Mouse (Mus musculus) kidney, embryonic 16.5 days (tissue): ENCODE measurements around the gene Mdfic. TPM values are rescaled to one million over a fixed set of nuclear protein-coding genes. Genes with fewer than 3 reads are reported as not detected.

Experiments used
- ATAC-seq: fragments of 200-750 bp; cut with Nextera tagmentation; 2 replicates; pipeline ENCODE4 v1.8.0; 2017; ENCODE audit warnings: moderate TSS enrichment; ENCODE audit not compliant: low FRiP score, low TSS enrichment
- H3K27ac ChIP-seq: fragments of 300-500 bp; sonication (generic); 2 replicates; pipeline ENCODE4 v1.5.1; 2014; ENCODE audit warnings: low read length
- H3K27me3 ChIP-seq: fragments of 300-500 bp; sonication (generic); 2 replicates; pipeline ENCODE4 v1.6.1; 2014; ENCODE audit warnings: low read length, control low read depth, mixed read lengths; ENCODE audit not compliant: insufficient read depth
- H3K36me3 ChIP-seq: fragments of 300-500 bp; sonication (generic); 2 replicates; pipeline ENCODE4 v1.6.1; 2014; ENCODE audit warnings: low read length, control low read depth, mixed read lengths; ENCODE audit not compliant: insufficient read depth
- H3K4me1 ChIP-seq: fragments of 300-500 bp; sonication (generic); 2 replicates; pipeline ENCODE4 v1.6.1; 2014; ENCODE audit warnings: low read length, control low read depth, mixed read lengths; ENCODE audit not compliant: insufficient read depth
- H3K4me2 ChIP-seq: fragments of 300-500 bp; sonication (generic); replicated peaks from 2 replicates; pipeline ENCODE4 v1.6.1; 2014; ENCODE audit warnings: low read depth, low read length
- H3K4me3 ChIP-seq: fragments of 300-500 bp; sonication (generic); 2 replicates; pipeline ENCODE4 v1.5.1; 2014; ENCODE audit warnings: mild to moderate bottlenecking, low read length
- H3K9ac ChIP-seq: fragments of 300-500 bp; sonication (generic); replicated peaks from 2 replicates; pipeline ENCODE4 v1.6.1; 2014; ENCODE audit warnings: low read length
- H3K9me3 ChIP-seq: fragments of 300-500 bp; sonication (generic); 2 replicates; pipeline ENCODE4 v1.6.1; 2016; ENCODE audit warnings: low read length, control low read depth
- WGBS: fragments of 180-500 bp; shearing (Covaris S2); extraction: QIAGEN DNeasy Blood & Tissue Kit; methylation state at CpG from one replicate; pipeline ENCODE4 v1.1.7; 2014; 5-methylcytosine and 5-hydroxymethylcytosine counted together
- polyA plus RNA-seq: library from polyadenylated mRNA; unstranded; fragments of >200 nt; fragmentation: Nextera tagmentation; extraction: Ambion mirVana; gene quantifications from 2 replicates; pipeline ENCODE4 v1.2.1, GENCODE M21; 2015

The Mdfic gene
- polyA plus RNA-seq, 1 experiment from 2014 or later = 5.7 TPM

DNA sequence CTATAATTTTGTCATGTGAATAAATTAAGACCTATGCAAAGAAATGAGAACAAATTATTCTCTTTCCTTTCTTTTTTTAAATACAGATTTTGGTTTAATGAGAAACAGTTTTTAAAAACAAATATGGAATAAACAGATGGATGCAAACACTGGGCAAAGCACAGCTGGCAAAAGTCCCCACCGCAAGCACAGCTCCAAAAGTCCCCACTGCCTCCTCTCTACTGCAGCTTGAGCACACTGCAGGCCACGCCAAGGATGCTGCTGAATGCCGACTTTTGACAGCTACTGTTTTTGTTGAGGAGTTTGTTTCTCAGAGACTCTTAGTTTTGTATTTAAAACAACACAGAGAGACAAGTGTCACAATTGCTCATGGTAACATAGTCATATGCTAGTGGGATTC lies 104.8 kb downstream of the Mdfic start:
- H3K9ac ChIP-seq = no peak overlapping the region

DNA sequence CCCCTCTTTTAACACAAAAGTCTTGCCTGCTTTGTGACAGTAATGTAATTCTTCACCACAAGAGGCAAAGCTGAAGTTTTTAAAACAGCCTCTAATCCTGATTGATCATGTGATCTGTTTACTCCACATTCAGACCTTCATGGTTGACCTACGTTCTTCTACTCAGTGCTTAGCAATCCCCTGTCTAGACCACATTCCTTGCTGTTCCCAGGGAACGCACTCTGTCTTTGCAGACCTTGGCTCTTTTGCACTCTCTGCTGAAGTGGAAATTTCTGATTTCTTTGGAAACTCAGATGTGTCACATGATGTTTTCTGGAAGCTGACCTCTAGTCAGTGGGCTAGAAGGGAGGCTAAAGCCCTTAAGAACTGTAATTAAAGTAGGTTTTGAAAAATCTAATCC lies 109.4 kb downstream of the Mdfic start:
- no peak overlapping the region for H3K4me3 ChIP-seq
- WGBS = 61% methylated on average over 2 of the region's 2 CpGs
- no peaks in the 10 kb centered on the region for H3K9me3 ChIP-seq
- no peak overlapping the region for H3K4me2 ChIP-seq
- H3K4me1 ChIP-seq = no peaks in the 10 kb centered on the region
- H3K27ac ChIP-seq = no peak overlapping the region
- H3K27me3 ChIP-seq = no peaks in the 10 kb centered on the region
- no peak for ATAC-seq
- H3K36me3 ChIP-seq = no peaks in the 10 kb centered on the region
- H3K9ac ChIP-seq = no peak overlapping the region

More for the DNA sequence above, 104.8 kb downstream of the Mdfic start:
- ATAC-seq = no peak
- Histone ChIP-seq H3K27ac (no peak overlapping the region), H3K4me3 (no peak overlapping the region), H3K4me1 (no peaks in the 10 kb centered on the region), H3K27me3 (no peaks in the 10 kb centered on the region), H3K9me3 (no peaks in the 10 kb centered on the region), H3K36me3 (no peaks in the 10 kb centered on the region), H3K4me2 (no peak overlapping the region)
- 81% methylated on average over 3 of the region's 3 CpGs for WGBS

GRCm38 (mm10) chr6:15830651-15831050 lies 110.2 kb downstream of the Mdfic start:
- H3K9ac ChIP-seq = no peak overlapping the region
- no peak overlapping the region for H3K4me2 ChIP-seq
- no peaks in the 10 kb centered on the region for H3K36me3 ChIP-seq
- WGBS = 96% methylated on average over 1 of the region's 1 CpGs
- H3K27ac ChIP-seq = no peak overlapping the region
- no peaks in the 10 kb centered on the region for H3K27me3 ChIP-seq
- ATAC-seq = no peak
- H3K4me1 ChIP-seq = no peaks in the 10 kb centered on the region
- H3K4me3 ChIP-seq = no peak overlapping the region
- H3K9me3 ChIP-seq = no peaks in the 10 kb centered on the region

- no peak overlapping the region for H3K27ac ChIP-seq
- H3K36me3 ChIP-seq = no peaks in the 10 kb centered on the region
- H3K27me3 ChIP-seq = no peaks in the 10 kb centered on the region
- no peak for ATAC-seq
- no peak overlapping the region for H3K4me3 ChIP-seq
- 0 out of 2 replicates have a peak, but pooled peaks cover 3% of the 10 kb centered on the region for H3K9me3 ChIP-seq
- H3K4me2 ChIP-seq = no peak overlapping the region
- H3K4me1 ChIP-seq = no peaks in the 10 kb centered on the region
- 78% methylated on average over 3 of the region's 3 CpGs for WGBS
- H3K9ac ChIP-seq = no peak overlapping the region
Observed at GRCm38 (mm10) chr6:15837695-15838094, 117.2 kb downstream of the Mdfic start.

- Histone ChIP-seq H3K27ac (no peak overlapping the region), H3K9me3 (0 out of 2 replicates have a peak, but pooled peaks cover 3% of the 10 kb centered on the region), H3K4me3 (no peak overlapping the region), H3K36me3 (no peaks in the 10 kb centered on the region), H3K27me3 (no peaks in the 10 kb centered on the region), H3K9ac (no peak overlapping the region), H3K4me1 (no peaks in the 10 kb centered on the region), H3K4me2 (no peak overlapping the region)
- ATAC-seq = no peak
- WGBS = 62% methylated on average over 3 of the region's 3 CpGs
Observed at GRCm38 (mm10) chr6:15839831-15840230, 119.4 kb downstream of the Mdfic start.

GRCm38 (mm10) chr6:15840429-15840828 lies 120.0 kb downstream of the Mdfic start:
- no peak overlapping the region for H3K4me2 ChIP-seq
- H3K36me3 ChIP-seq = no peaks in the 10 kb centered on the region
- 0 out of 2 replicates have a peak, but pooled peaks cover 3% of the 10 kb centered on the region for H3K9me3 ChIP-seq
- no peaks in the 10 kb centered on the region for H3K4me1 ChIP-seq
- no peaks in the 10 kb centered on the region for H3K27me3 ChIP-seq
- H3K9ac ChIP-seq = no peak overlapping the region
- WGBS = 91% methylated on average over 2 of the region's 2 CpGs
- H3K4me3 ChIP-seq = no peak overlapping the region
- no peak overlapping the region for H3K27ac ChIP-seq
- no peak for ATAC-seq

DNA sequence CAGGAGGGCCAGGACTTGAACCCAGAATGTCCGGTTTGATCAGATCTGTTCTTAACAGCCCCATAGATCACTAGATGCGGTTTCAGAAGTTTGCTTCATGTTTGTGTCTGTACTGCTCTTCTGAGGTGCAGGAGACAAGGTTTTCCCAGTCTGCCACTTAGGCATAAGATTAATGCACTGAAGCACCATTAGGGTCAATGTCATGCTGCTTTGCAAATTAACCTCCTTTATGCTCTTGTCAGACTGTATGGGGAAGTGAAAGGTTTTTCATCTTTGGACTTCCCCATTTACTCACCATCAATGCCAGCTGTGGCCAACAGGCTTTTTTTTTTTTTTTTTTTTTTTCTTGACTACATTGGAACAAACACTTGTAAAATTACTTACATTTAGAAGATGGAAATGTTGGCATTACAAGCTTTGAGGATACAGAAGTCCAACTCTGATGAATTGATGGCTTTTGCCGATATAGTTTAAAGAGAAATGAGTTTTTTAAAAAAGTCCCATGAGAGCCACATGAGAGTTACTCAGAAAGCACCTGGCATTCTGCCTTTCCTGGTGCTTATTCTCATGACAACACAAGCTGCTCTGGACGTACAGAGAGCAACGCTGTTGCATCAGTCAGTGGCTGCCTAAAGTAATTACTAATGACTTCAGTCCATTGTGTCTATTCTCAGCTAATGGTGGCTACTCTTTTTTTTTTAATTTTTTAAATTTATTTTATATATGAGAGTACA lies 121.2 kb downstream of the Mdfic start:
- no peak overlapping the region for H3K4me2 ChIP-seq
- no peaks in the 10 kb centered on the region for H3K27me3 ChIP-seq
- 0 out of 2 replicates have a peak, but pooled peaks cover 3% of the 10 kb centered on the region for H3K9me3 ChIP-seq
- H3K4me1 ChIP-seq = no peaks in the 10 kb centered on the region
- no peaks in the 10 kb centered on the region for H3K36me3 ChIP-seq
- 77% methylated on average over 5 of the region's 5 CpGs for WGBS
- no peak overlapping the region for H3K4me3 ChIP-seq
- no peak for ATAC-seq
- H3K9ac ChIP-seq = no peak overlapping the region
- H3K27ac ChIP-seq = no peak overlapping the region

- no peak overlapping the region for H3K9ac ChIP-seq
- H3K36me3 ChIP-seq = no peaks in the 10 kb centered on the region
- H3K4me1 ChIP-seq = no peaks in the 10 kb centered on the region
- no peak for ATAC-seq
- whole genome bisulfite sequencing = 82% methylated on average over 3 of the region's 3 CpGs
- no peak overlapping the region for H3K27ac ChIP-seq
- H3K4me2 ChIP-seq = no peak overlapping the region
- no peak overlapping the region for H3K4me3 ChIP-seq
- H3K27me3 ChIP-seq = no peaks in the 10 kb centered on the region
- no peaks in the 10 kb centered on the region for H3K9me3 ChIP-seq
Observed at GRCm38 (mm10) chr6:15843295-15843694, 122.8 kb downstream of the Mdfic start.

DNA sequence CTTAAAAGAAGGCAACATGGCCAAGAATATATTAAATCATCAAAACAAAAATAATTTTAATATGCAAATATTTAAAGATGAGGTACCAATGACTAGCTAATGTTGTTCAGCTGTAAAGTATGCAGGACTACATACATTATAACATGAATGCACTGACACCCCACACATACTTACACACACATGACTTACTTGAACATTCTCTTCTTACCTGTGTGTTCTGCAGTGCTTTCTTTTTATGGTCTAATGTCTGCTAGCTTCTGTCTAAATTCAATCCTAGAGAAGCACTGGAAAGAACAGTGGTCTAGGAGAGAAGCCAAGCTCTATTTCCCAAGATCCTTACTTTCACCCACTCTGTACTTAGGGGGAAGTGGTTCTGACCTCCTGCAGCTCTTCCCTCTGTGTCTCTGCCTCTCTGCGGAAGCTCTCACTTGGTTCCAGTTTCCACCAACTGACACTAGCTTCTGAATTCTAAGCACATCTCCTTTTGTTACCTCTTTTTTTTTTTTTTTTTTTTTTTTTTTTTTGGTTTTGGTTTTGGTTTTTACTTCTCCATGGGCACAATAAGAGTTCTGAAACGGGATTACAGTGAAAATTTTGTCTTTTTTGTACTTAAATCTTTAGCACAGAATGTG lies 125.4 kb downstream of the Mdfic start:
- Histone ChIP-seq H3K9ac (no peak overlapping the region), H3K4me3 (no peak overlapping the region), H3K27me3 (no peaks in the 10 kb centered on the region), H3K36me3 (no peaks in the 10 kb centered on the region), H3K9me3 (no peaks in the 10 kb centered on the region), H3K4me1 (no peaks in the 10 kb centered on the region), H3K4me2 (no peak overlapping the region), H3K27ac (no peak overlapping the region)
- no peak for ATAC-seq
- WGBS = 77% methylated on average over 2 of the region's 2 CpGs
